Mouse (Mus musculus): ENCODE measurements at regions not wholly inside any gene's neighbourhood (a gene's known extent, or its start where the extent isn't known, plus 50 kb on each side); places are given as distances from the start of the nearest gene placed in this dataset.

GRCm38 (mm10) chr5:39094875-39095274, 218.3 kb upstream of the Clnk start:
- DNase-seq (ENCODE audit: extremely low read depth): no peak
- no peak overlapping the region for H3K9ac ChIP-seq (ENCODE audit: insufficient read depth, low read depth)
- no peaks in the 10 kb centered on the region for H3K79me2 ChIP-seq (replicated peaks; ENCODE audit: control insufficient read depth, extremely low read depth, insufficient read depth, poor library complexity, severe bottlenecking)
- H3K4me3 ChIP-seq (replicated peaks in 1 of 3; ENCODE audit: low read depth in 2 of 3, low read length in 2 of 3, poor library complexity in 1 of 3): no peak overlapping the region
- no peak overlapping the region for H3K27ac ChIP-seq (ENCODE audit: insufficient read depth, low read depth)
- no peaks in the 10 kb centered on the region for H3K36me3 ChIP-seq (replicated peaks in 1 of 2; ENCODE audit: control insufficient read depth in 1 of 2, insufficient read depth in 1 of 2, low read length in 1 of 2)
- H3K4me1 ChIP-seq (ENCODE audit: control insufficient read depth in 1 of 2, insufficient read depth in 2 of 2): peaks cover 0 to 27% of the 10 kb centered on the region in 2 experiments; a peak in 2 of 4 replicates
- dilution Hi-C loops (cut with MboI; ENCODE audit: extremely low pct_ligation_motif_present, extremely low pct_unique_long_range_greater_than_20kb, low sequenced_read_pairs): no loop called here
- no peak overlapping the region for H3K4me2 ChIP-seq (ENCODE audit: insufficient read depth, low read depth, poor library complexity, severe bottlenecking)
- no peaks in the 10 kb centered on the region for H3K27me3 ChIP-seq (replicated peaks)
- TF ChIP-seq NRF1 (IDR thresholded peaks at IDR 0.05; ENCODE audit: low read depth, low read length): no peak
- TF ChIP-seq RAD21 (IDR thresholded peaks at IDR 0.05; ENCODE audit: low read depth, low read length): no peak
- TF ChIP-seq MEF2A (IDR thresholded peaks at IDR 0.05; ENCODE audit: borderline replicate concordance, low read depth, low read length): no peak
- in situ Hi-C loops (cut with MboI; ENCODE audit: low pct_ligation_motif_present, low pct_unique_long_range_greater_than_20kb, low sequenced_read_pairs): no loop called here
- no peaks in the 10 kb centered on the region for H3K9me3 ChIP-seq (replicated peaks; ENCODE audit: low read length)

GRCm38 (mm10) chr5:39076555-39077178, 200.1 kb upstream of the Clnk start:
- TF ChIP-seq CHD2 (IDR thresholded peaks at IDR 0.05; ENCODE audit: low read length) (no peak), ZNF384 (IDR thresholded peaks at IDR 0.05; ENCODE audit: low read depth, low read length) (no peak), RAD21 (IDR thresholded peaks at IDR 0.05; ENCODE audit: low read depth, low read length) (no peak), BHLHE40 (IDR thresholded peaks at IDR 0.05; ENCODE audit: low read depth, low read length) (no peak), CTCF (conservative IDR thresholded peaks at IDR 0.05 in 1 of 2, IDR thresholded peaks at IDR 0.05 in 1 of 2; ENCODE audit: low read depth in 2 of 2, low read length in 2 of 2) (no peak), GABPA (IDR thresholded peaks at IDR 0.05; ENCODE audit: insufficient replicate concordance, low read depth, low read length) (no peak), ZKSCAN1 (IDR thresholded peaks at IDR 0.05; ENCODE audit: borderline replicate concordance, low read depth, low read length) (no peak), ZMIZ1 (IDR thresholded peaks at IDR 0.05; ENCODE audit: low read depth, low read length) (no peak)
- H3K4me3 ChIP-seq (replicated peaks in 1 of 3; ENCODE audit: low read depth in 2 of 3, low read length in 2 of 3, poor library complexity in 1 of 3): no peak overlapping the region
- no peaks in the 10 kb centered on the region for H3K36me3 ChIP-seq (replicated peaks in 1 of 2; ENCODE audit: control insufficient read depth in 1 of 2, insufficient read depth in 1 of 2, low read length in 1 of 2)
- no peak overlapping the region for H3K27ac ChIP-seq (ENCODE audit: insufficient read depth, low read depth)
- H3K4me2 ChIP-seq (ENCODE audit: insufficient read depth, low read depth, poor library complexity, severe bottlenecking): no peak overlapping the region
- H3K27me3 ChIP-seq (replicated peaks): no peaks in the 10 kb centered on the region
- no peak overlapping the region for H3K9ac ChIP-seq (ENCODE audit: insufficient read depth, low read depth)
- dilution Hi-C loops (cut with MboI; ENCODE audit: extremely low pct_ligation_motif_present, extremely low pct_unique_long_range_greater_than_20kb, low sequenced_read_pairs) (no loop called here), in situ Hi-C loops (cut with MboI; ENCODE audit: low pct_ligation_motif_present, low pct_unique_long_range_greater_than_20kb, low sequenced_read_pairs) (no loop called here)
- DNase-seq (ENCODE audit: extremely low read depth): no peak
- H3K79me2 ChIP-seq (replicated peaks; ENCODE audit: control insufficient read depth, extremely low read depth, insufficient read depth, poor library complexity, severe bottlenecking): no peaks in the 10 kb centered on the region
- peaks cover 0 to 5% of the 10 kb centered on the region in 2 experiments; a peak in 1 of 4 replicates for H3K4me1 ChIP-seq (ENCODE audit: control insufficient read depth in 1 of 2, insufficient read depth in 2 of 2)
- H3K9me3 ChIP-seq (replicated peaks; ENCODE audit: low read length): no peaks in the 10 kb centered on the region

- Histone ChIP-seq H3K9me3 (replicated peaks; ENCODE audit: low read length) (no peaks in the 10 kb centered on the region), H3K27me3 (replicated peaks) (no peaks in the 10 kb centered on the region), H3K4me2 (ENCODE audit: insufficient read depth, low read depth, poor library complexity, severe bottlenecking) (no peak overlapping the region), H3K36me3 (replicated peaks in 1 of 2; ENCODE audit: control insufficient read depth in 1 of 2, insufficient read depth in 1 of 2, low read length in 1 of 2) (no peaks in the 10 kb centered on the region), H3K4me1 (ENCODE audit: control insufficient read depth in 1 of 2, insufficient read depth in 2 of 2) (no peaks in the 10 kb centered on the region), H3K9ac (ENCODE audit: insufficient read depth, low read depth) (no peak overlapping the region), H3K79me2 (replicated peaks; ENCODE audit: control insufficient read depth, extremely low read depth, insufficient read depth, poor library complexity, severe bottlenecking) (no peaks in the 10 kb centered on the region), H3K4me3 (replicated peaks in 1 of 3; ENCODE audit: low read depth in 2 of 3, low read length in 2 of 3, poor library complexity in 1 of 3) (no peak overlapping the region), H3K27ac (ENCODE audit: insufficient read depth, low read depth) (no peak overlapping the region)
- TF ChIP-seq ZC3H11A (IDR thresholded peaks at IDR 0.05; ENCODE audit: low read depth, low read length): no peak
- TF ChIP-seq MXI1 (IDR thresholded peaks at IDR 0.05; ENCODE audit: low read depth, low read length): no peak
- TF ChIP-seq USF1 (IDR thresholded peaks at IDR 0.05; ENCODE audit: low read depth, low read length): no peak
- no peak for TF ChIP-seq RCOR1 (conservative IDR thresholded peaks at IDR 0.05; ENCODE audit: low read depth, low read length)
- no peak for TF ChIP-seq EP300 (IDR thresholded peaks at IDR 0.05; ENCODE audit: low read length)
- no peak for TF ChIP-seq E2F4 (IDR thresholded peaks at IDR 0.05; ENCODE audit: insufficient replicate concordance, low read depth, low read length)
- in situ Hi-C loops (cut with MboI; ENCODE audit: low pct_ligation_motif_present, low pct_unique_long_range_greater_than_20kb, low sequenced_read_pairs): no loop called here
- no peak for DNase-seq (ENCODE audit: extremely low read depth)
- dilution Hi-C loops (cut with MboI; ENCODE audit: extremely low pct_ligation_motif_present, extremely low pct_unique_long_range_greater_than_20kb, low sequenced_read_pairs): no loop called here
Observed at GRCm38 (mm10) chr5:39069683-39070082, 193.1 kb upstream of the Clnk start.
